8 mouse cellular contexts compared by ENCODE assay signal in genomic region chr10:4612313-4613036, GRCm38 (mm10). TPM values are rescaled to one million over a fixed set of nuclear protein-coding genes. Genes with fewer than 3 reads are reported as not detected.
DNase-seq lines count a peak whose midpoint lies in the region; ATAC-seq and TF ChIP-seq lines count a peak whose summit lies in the region.

No protein-coding gene starts in this region.

- intact Hi-C loops in gastrocnemius, adult 2 months (cut with DNase I), result loop anchor here (5.0 kb wide), 1 partner anchor 455 kb away; the partner anchor contains the start of gene Gm10097

- H3K4me1 ChIP-seq in liver, embryonic 12.5 days, result no peaks in the 10 kb centered on the region

- DNase-seq in gastrocnemius, adult 2 months, result peak; percentile 47
- DNase-seq in gastrocnemius, postnatal 10 days, result no peak
- peak; percentile 25 for DNase-seq in thymus, postnatal 0 days (ENCODE audit: low spot score)
- DNase-seq in embryo, embryonic 10 days (ENCODE audit: low spot score), result no peak
- no peak for DNase-seq in cerebellum, adult 9-10 months

- 25% methylated on average over 22 of the region's 22 CpGs for whole genome bisulfite sequencing in liver, embryonic 12.5 days (ENCODE audit: insufficient replicate concordance)

- no peaks in the 10 kb centered on the region for H3K27me3 ChIP-seq in C2C12 (ENCODE audit: control insufficient read depth, insufficient read depth, insufficient read length)
- H3K27me3 ChIP-seq in liver, embryonic 12.5 days (replicated peaks), result no peaks in the 10 kb centered on the region

- peak overlapping the region; percentile 80 for H3K4me3 ChIP-seq in gastrocnemius, adult 2 months
- H3K4me3 ChIP-seq in C2C12 (ENCODE audit: insufficient read depth, poor library complexity, severe bottlenecking), result peak overlapping the region; percentile 35
- H3K4me3 ChIP-seq in liver, embryonic 12.5 days, result peak overlapping the region; percentile 31

- peak overlapping the region; percentile 90 for H3K27ac ChIP-seq in gastrocnemius, adult 2 months
- no peak overlapping the region for H3K27ac ChIP-seq in liver, embryonic 12.5 days

- no peak for TF ChIP-seq CTCF in gastrocnemius, adult 2 months (IDR thresholded peaks at IDR 0.05)
- TF ChIP-seq CTCF in C2C12 (IDR thresholded peaks at IDR 0.05; ENCODE audit: control insufficient read depth, insufficient read depth, insufficient read length), result no peak

- peak overlapping the region; percentile 54 for H3ac ChIP-seq in C2C12 (ENCODE audit: control insufficient read depth, insufficient read length, low read depth)

- no peaks in the 10 kb centered on the region for H3K36me3 ChIP-seq in C2C12 (ENCODE audit: control insufficient read depth, insufficient read depth)
- no peaks in the 10 kb centered on the region for H3K36me3 ChIP-seq in liver, embryonic 12.5 days

- H3K79me2 ChIP-seq in C2C12 (ENCODE audit: control insufficient read depth, insufficient read depth), result no peaks in the 10 kb centered on the region

- H3K9me3 ChIP-seq in liver, embryonic 12.5 days (replicated peaks), result no peaks in the 10 kb centered on the region

- peak; percentile 52; the same call in 1 of the 2 replicates for ATAC-seq in erythroid progenitor cell, adult 5-6 weeks (replicated peaks; ENCODE audit: low FRiP score, poor library complexity, severe bottlenecking)
- 0 out of 2 replicates have a peak, but pooled peaks have one; percentile 47 for ATAC-seq in liver, embryonic 12.5 days

- peak overlapping the region; percentile 58 for H3K4me2 ChIP-seq in liver, embryonic 12.5 days

- H3K9ac ChIP-seq in liver, embryonic 12.5 days, result no peak overlapping the region

- H3K79me3 ChIP-seq in C2C12 (ENCODE audit: low read depth), result no peaks in the 10 kb centered on the region

TF ChIP-seq in C2C12, 6 proteins besides CTCF, POLR2A, EP300 and RAD21:
- TF ChIP-seq MAX (IDR thresholded peaks at IDR 0.05) (no peak), CEBPB (IDR thresholded peaks at IDR 0.05; ENCODE audit: low read depth) (peak; percentile 6)

RNA-seq across cellular contexts. Expression of gene Esr1, which starts 1.1 kb away (rescaled TPM):
- 10 to 100 TPM; 30.6 to 46.5 TPM for total RNA-seq in gastrocnemius, adult 2 months (2021)
- total RNA-seq in gastrocnemius, postnatal 10 days (2021), result 10 to 100 TPM; 34.5 to 39.0 TPM
- polyA plus RNA-seq in C2C12 (2012; fragmentation: generic; extraction: Trizol), result 0.40 TPM
- 0.84 and 1.8 TPM in 2 replicates for total RNA-seq in erythroid progenitor cell, adult 5-6 weeks (2015; ENCODE audit: low replicate concordance)
- total RNA-seq in erythroid progenitor cell, adult 5-6 weeks (2017; ENCODE audit: low replicate concordance), result 3.3 TPM in 1 of 2 replicates, not detected in the other
- 0.01 and 0.10 TPM in 2 replicates for polyA plus RNA-seq in liver, embryonic 12.5 days (2016; fragmentation: Nextera tagmentation; extraction: Ambion mirVana)
- 0.28 and 0.47 TPM in 2 replicates for polyA plus RNA-seq in thymus, postnatal 0 days (2015; fragmentation: Nextera tagmentation; extraction: Ambion mirVana)

Comparison
In these comparisons a context has a peak if more than half of its experiments do, and no peak if none do; other contexts are left out.
1. DNase-seq: peak in gastrocnemius, adult 2 months (single experiment) and thymus, postnatal 0 days (single experiment); none in gastrocnemius, postnatal 10 days (single experiment), embryo, embryonic 10 days (single experiment) and cerebellum, adult 9-10 months (single experiment).
2. RNA of gene Esr1, which starts 1.1 kb away (total RNA-seq): 30.6 to 46.5 TPM in gastrocnemius, adult 2 months and 34.5 to 39.0 TPM in gastrocnemius, postnatal 10 days; 0.84 to 3.3 TPM in erythroid progenitor cell, adult 5-6 weeks; every median in the first group is over 4 times any median in the second.
3. Peak in every context shown above with its lines, with median percentiles within 50 percentile points of each other: H3K4me3 ChIP-seq.